Mouse (Mus musculus): Measurements from ENCODE around the gene Hdac1.

The Hdac1 gene

GRCm38 (mm10) chr4:129509650-129510049, 32.9 kb downstream of the Hdac1 start:
- no peak for DNase-seq

- no peak for DNase-seq
Observed at GRCm38 (mm10) chr4:129508834-129509600, 33.5 kb downstream of the Hdac1 start.

GRCm38 (mm10) chr4:129508237-129508515, 34.3 kb downstream of the Hdac1 start:
- no peak for DNase-seq

- DNase-seq = no peak
Observed at GRCm38 (mm10) chr4:129507434-129508236, 34.9 kb downstream of the Hdac1 start.

GRCm38 (mm10) chr4:129505511-129505910, 37.0 kb downstream of the Hdac1 start:
- DNase-seq = no peak

GRCm38 (mm10) chr4:129502901-129503444, 39.5 kb downstream of the Hdac1 start:
- DNase-seq = no peak

GRCm38 (mm10) chr4:129502327-129502888, 40.1 kb downstream of the Hdac1 start:
- DNase-seq = no peak

- DNase-seq = peak; percentile 81
Observed at GRCm38 (mm10) chr4:129500607-129501566, 41.6 kb downstream of the Hdac1 start.

- no peak for DNase-seq
Observed at GRCm38 (mm10) chr4:129500017-129500416, 42.5 kb downstream of the Hdac1 start.

GRCm38 (mm10) chr4:129498941-129499340, 43.6 kb downstream of the Hdac1 start:
- no peak for DNase-seq

- peak; percentile 27 for DNase-seq
Observed at GRCm38 (mm10) chr4:129496631-129497030, 45.9 kb downstream of the Hdac1 start.

- DNase-seq = no peak
Observed at GRCm38 (mm10) chr4:129495672-129496562, 46.6 kb downstream of the Hdac1 start.

- peak; percentile 33 for DNase-seq
Observed at GRCm38 (mm10) chr4:129494681-129495080, 47.8 kb downstream of the Hdac1 start.

- DNase-seq = peak; percentile 63
Observed at GRCm38 (mm10) chr4:129490972-129491880, 51.3 kb downstream of the Hdac1 start, which contains the start of the genes Tssk3 and Fam229a. Tssk3 (minus strand) TSS chr4:129491022. Fam229a (plus strand) TSS chr4:129491190.

GRCm38 (mm10) chr4:129481090-129481489, 61.4 kb downstream of the Hdac1 start:
- DNase-seq = no peak

GRCm38 (mm10) chr4:129479863-129480262, 62.6 kb downstream of the Hdac1 start:
- DNase-seq = no peak

GRCm38 (mm10) chr4:129476047-129476446, 66.5 kb downstream of the Hdac1 start:
- no peak for DNase-seq

All from thymus, postnatal 4 days (tissue).